Mouse (Mus musculus): ENCODE measurements around the gene Nbl1. TPM values are rescaled to one million over a fixed set of nuclear protein-coding genes. Genes with fewer than 3 reads are reported as not detected.

Nbl1 gene
- total RNA-seq, 2 experiments from 2014 or later = 73.0 to 76.2 TPM

DNA sequence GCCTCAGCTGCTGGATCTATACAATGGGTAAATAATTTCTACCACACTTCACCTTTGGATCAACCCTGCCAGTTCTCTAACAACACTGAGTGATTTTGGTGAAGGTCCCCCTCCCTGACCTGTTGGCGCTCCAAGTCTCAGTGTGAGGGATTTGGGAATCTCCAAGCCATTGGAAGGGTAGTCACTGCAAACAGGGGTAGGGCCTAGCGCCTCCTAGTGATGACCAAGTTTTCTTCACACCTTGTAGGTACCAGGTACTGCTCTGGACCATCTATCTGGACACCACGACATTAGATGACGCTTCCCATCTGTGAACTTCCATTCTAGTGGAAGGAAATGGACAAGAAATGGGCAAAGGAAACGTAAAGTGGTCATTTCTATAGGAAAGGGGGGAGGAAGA, 16.9 kb downstream of the Nbl1 start:
- intact Hi-C loops (cut with DNase I) = loop anchor here (2.0 kb wide), 1 partner anchor 41 kb away; no protein-coding TSS in a partner anchor

DNA sequence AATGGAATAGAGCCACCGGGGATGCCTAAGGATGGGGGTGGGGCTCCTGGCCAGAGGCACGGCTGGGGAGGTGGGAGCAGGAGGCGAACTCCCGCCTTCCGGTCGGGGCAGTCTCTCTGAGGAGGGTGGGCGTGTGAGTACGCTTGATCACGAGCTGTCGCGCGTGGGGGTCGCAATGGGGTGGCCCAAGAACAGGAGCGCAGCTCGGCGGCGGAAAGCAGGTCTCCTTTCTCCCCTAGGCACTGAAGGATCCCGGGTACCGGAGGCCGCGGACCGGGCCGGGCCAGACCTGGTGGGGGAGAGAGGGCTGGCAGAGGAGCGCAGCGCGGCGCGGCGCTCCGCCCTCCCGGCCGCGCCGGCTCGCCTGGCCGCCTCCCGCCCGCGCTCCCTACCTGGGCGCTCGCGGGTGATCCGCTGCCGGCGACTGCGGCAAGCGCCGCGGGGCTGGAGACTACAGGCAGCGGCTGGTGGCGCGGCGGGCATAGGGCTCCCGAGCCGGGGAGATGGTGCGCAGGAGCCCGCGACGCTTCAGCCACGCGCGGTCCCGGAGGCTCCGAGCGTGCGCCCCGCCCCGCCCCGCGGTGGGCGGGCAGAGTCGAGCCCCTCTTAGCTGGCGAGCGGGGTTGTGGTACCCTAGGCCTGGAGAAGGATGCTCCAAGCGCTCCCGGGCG, 17.6 kb downstream of the Nbl1 start, which contains the start of gene Htr6:
Gene Htr6 (minus strand): TSS at position 530 of the 671 bp plus-strand sequence.
- intact Hi-C loops (cut with DNase I) = loop anchor here (2.0 kb wide), 1 partner anchor 40 kb away; no protein-coding TSS in a partner anchor
- peak; percentile 60 to 73 for DNase-seq (ENCODE audit: low spot score in 2 of 2)

More for the DNA sequence above, 16.9 kb downstream of the Nbl1 start:
- DNase-seq (ENCODE audit: low spot score in 2 of 2) = no peak

DNA sequence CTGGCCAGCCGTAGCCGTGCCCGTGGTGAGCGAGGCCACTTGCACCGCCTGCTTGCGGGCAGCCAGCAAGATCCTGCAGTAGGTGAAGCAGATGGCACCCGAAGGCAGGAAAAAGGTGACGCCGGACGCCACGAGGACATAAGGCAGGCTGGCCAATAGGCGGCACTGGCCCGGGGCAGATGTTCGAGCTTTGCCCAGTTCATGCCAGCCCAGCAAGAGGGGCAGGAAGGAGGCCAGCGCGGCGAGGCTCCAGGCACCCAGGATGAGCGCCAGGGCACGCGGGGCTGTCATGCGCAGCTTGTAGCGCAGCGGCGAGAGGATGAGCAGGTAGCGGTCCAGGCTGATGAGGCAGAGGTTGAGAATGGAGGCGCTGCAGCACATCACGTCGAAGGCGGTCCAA, 18.7 kb downstream of the Nbl1 start:
- intact Hi-C loops (cut with DNase I) = loop anchor here (2.0 kb wide), 1 partner anchor 39 kb away; no protein-coding TSS in a partner anchor
- no peak for DNase-seq (ENCODE audit: low spot score in 2 of 2)

DNA sequence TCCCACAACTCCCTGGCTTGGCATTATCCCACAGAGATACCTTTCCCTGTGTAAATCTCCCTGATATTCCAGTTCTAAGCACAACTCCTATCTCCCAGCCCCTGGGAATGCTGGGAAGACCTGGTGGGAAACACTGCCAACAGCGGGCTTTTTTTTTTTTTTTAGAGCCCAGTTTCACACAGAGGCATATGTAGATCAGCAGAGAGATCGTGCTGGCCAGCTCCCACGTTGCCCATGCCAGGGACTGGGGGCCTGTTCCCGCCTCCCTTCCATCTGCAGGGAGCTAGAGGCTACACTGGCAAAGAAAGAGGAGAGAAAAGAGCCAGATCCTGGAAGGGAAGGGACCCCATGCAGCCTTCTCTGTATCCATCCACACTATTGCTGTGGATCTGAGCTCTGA, 24.5 kb downstream of the Nbl1 start:
- peak; percentile 72 to 85 for DNase-seq (ENCODE audit: low spot score in 2 of 2)
- intact Hi-C loops (cut with DNase I) = no loop called here

DNA sequence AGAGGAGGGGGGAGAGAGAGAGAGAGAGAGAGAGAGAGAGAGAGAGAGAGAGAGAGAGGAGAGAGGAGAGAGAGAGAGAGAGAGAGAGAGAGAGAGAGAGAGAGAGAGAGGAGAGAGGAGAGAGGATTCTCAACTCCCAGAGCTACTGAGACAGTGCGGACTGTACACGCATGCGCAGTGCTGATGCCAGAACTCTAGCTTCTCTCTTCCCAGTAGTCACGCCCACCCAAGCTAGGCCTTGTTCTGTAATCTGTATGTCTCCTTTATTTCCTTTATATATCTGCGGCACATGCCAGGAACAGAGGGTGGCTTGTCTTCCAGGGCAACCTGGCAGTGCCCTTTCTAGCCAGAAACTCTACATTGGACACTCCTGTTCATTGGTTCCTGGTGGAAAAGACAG, 28.0 kb downstream of the Nbl1 start:
- intact Hi-C loops (cut with DNase I) = no loop called here
- no peak for DNase-seq (ENCODE audit: low spot score in 2 of 2)

DNA sequence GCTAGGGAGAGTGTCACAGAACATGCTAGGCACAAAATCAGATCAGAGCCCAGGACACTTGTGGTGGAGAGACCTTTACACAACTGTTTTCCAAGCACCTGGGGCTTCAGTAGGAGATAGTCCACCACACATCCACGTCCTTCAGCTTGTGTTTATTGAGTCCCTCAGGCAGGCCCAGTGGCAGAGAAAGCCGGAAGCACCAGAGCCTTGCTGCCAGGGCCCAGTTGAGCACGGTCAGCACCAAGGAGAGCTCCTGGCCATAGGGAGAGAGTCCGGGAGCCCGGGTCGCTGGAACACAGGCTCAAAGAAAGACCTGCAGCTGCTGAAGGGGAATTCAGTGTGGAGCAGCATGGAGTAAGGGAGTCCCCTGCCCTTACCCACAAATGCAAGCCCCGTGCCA, 33.2 kb downstream of the Nbl1 start:
- DNase-seq (ENCODE audit: low spot score in 2 of 2) = no peak
- intact Hi-C loops (cut with DNase I) = no loop called here

DNA sequence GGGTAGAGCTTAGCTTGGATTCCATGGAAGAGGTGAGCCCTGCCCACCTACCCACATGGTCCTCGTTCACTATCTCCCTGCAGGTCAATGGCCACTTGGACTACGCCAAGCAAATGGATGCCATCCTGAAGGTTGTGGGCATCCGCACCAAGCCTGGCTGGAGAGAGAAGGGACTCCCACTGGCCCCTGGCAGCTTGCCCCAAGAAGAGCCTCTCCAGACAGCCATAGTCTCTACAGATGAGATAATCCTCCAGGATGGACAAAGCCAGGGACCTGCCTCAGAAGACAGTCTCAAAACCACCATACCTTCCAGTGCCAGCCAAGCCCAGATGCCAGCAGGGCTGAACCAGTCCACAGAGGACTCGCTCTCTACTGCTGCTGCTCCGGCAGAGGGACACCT, 34.8 kb downstream of the Nbl1 start:
- intact Hi-C loops (cut with DNase I) = no loop called here
- DNase-seq (ENCODE audit: low spot score in 2 of 2) = no peak

DNA sequence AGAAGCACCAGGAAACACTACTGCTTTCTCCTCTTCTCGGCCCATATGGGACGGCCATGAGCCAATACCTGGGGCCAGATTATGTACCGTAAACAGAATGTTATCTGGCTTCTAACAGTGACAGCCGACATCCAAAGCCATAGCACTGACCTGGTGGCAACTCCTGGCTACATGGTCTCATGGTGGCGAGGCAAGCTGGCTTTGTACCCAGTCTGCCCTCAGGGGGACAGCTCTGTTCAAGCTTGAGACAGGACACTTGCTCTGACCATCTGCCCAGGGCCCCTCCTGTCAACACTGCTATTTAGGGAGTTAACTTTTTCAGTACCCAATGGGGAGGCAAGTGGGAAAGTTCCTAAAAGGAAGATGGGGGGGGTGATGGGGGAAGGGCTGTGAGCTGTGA, 35.5 kb downstream of the Nbl1 start:
- DNase-seq (ENCODE audit: low spot score in 2 of 2) = no peak
- intact Hi-C loops (cut with DNase I) = no loop called here

DNA sequence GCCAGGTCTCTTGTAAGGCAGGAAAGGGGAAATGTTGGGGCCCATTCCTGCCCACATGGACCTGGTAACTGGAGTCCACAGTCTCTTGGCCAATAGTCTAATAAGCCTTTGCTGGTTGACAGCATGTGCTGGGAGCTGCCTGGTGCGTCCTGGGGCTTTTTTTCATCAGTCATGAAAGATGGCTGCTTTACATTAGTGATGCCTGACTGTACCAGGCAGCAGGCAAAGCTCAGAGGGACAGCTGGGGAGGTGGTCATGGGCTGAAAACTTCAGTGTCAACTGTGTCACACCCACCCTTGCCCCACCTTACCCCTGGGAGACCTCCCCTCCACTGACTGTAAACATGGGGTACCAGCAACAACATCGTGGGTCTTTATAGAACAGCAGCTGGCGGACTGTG, 37.0 kb downstream of the Nbl1 start:
- intact Hi-C loops (cut with DNase I) = no loop called here
- DNase-seq (ENCODE audit: low spot score in 2 of 2) = no peak

DNA sequence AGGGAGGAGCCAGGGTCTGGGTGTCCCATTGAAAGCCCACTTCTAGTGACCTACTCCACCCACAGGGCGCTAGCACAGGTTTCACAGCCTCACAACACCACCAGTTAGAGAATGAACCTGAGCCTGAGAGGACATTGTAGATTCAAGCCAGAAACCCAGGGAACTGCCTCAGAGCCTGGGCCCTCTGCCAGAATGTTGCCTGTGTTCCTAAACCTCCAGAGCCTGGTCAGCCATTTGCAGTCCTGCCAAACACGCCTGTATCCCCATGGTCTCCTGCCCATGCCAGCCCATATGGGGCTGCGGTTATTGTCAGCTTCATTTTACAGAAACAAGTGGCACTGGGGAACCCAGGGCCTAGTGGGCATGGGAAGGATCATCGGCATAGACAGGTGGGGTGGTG, 37.5 kb downstream of the Nbl1 start:
- DNase-seq (ENCODE audit: low spot score in 2 of 2) = no peak

DNA sequence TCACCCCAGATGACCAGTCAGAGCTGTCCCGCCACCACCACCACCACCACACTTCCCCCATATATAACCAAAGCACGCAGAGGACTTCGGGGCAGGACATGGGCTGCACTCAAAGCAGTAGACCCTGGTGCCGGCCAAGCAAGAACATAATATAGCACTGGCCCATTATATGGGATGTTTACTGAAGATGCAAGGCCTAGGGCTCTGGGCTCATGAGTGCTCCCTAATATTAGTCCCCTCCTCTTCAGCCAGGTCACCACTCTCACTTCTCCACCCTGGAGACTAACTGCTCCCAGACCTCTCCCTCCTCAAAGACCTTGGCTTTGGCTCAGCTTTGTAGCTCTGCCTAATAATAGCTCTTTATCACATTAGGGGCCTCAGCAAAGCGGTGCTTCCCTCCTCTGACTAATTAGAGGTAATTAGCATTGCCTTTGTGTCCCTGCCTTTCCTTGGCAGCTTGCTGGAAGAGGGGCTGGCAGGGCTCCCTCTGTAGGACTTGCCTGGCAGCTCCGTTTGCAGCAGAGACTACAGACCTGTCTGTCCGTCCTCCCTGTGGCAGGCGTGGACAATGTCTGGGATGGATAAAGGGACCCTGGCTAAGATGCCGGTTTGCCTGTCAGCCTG, 38.4 kb downstream of the Nbl1 start:
- intact Hi-C loops (cut with DNase I) = no loop called here
- no peak for DNase-seq (ENCODE audit: low spot score in 2 of 2)

More for the DNA sequence above, 37.5 kb downstream of the Nbl1 start:
- intact Hi-C loops (cut with DNase I) = no loop called here

DNA sequence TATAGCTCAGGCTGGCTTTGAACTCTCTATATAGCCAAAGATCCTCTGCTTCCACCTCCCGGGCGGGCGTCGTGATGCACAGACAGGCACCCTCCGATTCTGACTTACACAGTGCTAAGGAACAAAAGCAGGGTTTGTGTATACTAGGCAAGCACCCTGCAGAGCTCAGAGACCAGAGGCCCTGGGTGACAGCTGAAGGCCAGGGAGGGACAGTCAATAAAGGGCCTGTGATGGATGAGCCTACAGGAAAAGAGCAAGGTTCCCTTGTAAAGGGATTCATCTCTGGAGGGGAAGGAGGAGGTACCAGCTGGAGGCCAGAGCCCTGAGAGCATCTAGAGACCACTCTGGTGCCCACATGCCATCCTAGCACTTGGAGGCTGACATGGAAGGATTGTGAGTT, 39.4 kb downstream of the Nbl1 start:
- DNase-seq (ENCODE audit: low spot score in 2 of 2) = no peak
- intact Hi-C loops (cut with DNase I) = no loop called here

DNA sequence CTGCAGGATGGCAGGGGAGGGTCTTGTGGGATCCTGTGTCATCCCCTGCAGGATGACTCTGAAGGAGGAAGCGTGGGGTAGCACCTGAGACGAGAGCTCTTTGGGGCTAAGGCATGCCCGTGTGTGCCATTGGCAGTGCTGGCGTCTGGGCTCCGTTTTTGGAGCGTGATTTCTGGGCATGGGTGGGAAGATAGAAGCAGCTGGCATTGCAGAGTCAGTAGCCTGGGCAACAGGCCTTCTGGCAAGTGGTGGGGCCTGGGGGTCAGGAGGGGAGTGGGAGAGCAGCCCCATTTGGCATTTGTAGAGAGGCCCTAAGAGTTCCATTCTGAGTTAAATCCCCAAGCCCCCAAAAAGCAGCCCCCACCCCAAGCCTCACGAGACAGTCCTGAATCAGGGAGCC, 40.0 kb downstream of the Nbl1 start:
- no peak for DNase-seq (ENCODE audit: low spot score in 2 of 2)
- intact Hi-C loops (cut with DNase I) = no loop called here

DNA sequence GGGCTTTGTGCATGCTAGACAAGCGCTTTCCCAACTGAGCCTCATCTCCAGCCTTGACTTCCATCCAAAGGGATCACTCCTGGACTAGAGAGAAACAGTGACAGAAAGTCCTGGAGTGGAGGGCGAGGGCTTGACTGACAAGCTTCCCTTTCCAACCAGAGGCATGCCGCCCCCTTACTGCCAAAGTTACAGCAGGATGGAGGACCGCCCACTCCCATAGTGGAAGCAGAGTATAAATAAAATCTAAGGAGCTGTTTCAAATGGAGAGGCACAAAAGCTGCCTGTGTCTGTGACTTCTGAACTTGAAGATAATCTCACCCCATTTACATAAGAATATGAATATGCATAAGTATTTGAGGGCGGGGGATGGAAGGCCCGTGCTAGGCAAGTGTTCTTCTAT, 44.3 kb downstream of the Nbl1 start:
- DNase-seq (ENCODE audit: low spot score in 2 of 2) = peak in 1 of 2 experiments; percentile 47
- intact Hi-C loops (cut with DNase I) = no loop called here

DNA sequence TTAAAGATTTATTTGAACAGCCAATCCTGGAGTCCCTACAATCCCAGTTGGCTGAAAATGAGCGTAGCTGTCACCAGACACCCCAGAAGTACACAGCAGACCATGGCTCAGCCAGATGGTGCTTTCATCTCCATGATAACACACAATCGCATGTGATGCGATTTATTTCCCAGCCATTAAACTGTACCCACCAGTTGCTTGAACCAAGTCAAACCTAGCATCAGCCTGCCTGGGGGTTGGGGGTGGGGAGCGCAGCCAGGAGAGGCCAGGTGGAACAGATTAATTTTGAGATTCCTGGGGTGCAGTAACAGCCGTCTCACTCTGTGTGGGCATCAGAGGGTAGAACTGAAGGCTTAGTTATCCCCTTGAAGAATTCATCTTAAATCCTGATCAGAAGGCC, 46.4 kb downstream of the Nbl1 start:
- DNase-seq (ENCODE audit: low spot score in 2 of 2) = no peak
- intact Hi-C loops (cut with DNase I) = no loop called here

DNA sequence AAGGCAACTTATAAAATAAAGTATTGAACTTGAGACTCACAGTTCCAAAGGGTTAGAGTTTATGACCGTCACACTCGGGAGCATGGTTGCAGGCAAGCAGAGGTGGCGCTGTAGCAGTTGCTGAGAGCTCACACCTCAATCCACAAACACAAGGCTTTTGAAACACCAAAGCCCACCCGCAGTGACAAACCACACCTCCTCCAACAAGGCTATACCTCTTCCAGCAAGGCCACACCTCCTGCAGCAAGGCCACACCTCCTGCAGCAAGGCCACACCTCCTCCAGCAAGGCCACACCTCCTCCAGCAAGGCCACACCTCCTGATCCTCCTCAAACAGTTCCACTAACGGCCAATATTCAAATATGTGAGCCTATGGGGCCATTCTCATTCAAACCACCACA, 48.2 kb downstream of the Nbl1 start:
- DNase-seq (ENCODE audit: low spot score in 2 of 2) = no peak
- intact Hi-C loops (cut with DNase I) = no loop called here

DNA sequence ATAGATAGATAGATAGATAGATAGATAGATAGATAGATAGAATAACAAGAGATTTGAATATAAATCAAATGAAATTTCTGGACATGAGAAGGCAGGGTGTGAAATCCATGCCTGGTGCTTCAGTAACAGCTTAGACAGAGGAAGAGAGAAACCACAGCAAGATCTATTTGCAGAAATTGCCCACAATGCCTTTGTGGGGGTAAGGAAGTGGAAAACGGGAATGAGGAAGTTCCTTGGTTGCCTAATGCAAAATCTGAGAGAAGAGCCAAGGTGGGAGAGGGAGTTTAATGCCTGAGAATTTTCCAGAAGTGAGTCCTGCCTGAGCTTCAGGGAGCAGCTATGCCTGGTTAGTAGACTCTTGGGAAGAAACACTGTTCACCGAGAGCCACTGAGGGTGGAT, 49.2 kb downstream of the Nbl1 start:
- intact Hi-C loops (cut with DNase I) = no loop called here
- DNase-seq (ENCODE audit: low spot score in 2 of 2) = no peak

DNA sequence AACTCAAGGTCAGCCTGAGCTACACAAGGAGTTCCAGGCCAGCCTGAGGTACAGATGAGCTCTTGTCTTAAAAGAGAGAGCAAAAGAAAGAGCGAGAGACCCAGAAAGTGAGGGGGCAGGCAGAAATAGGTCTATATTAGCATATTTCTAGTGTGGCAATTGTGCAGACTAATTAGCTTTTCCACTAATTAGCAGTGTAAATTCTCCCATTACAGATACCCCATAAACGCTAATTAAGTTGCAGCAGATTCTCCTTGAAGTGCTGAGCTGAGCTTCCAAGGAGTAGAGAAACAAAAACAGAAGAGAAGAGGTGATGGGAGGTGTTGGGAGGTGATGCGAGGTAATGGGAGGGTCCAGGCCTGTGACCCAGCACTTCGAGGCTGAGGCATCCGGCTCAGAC, 50.2 kb downstream of the Nbl1 start:
- intact Hi-C loops (cut with DNase I) = no loop called here

DNA sequence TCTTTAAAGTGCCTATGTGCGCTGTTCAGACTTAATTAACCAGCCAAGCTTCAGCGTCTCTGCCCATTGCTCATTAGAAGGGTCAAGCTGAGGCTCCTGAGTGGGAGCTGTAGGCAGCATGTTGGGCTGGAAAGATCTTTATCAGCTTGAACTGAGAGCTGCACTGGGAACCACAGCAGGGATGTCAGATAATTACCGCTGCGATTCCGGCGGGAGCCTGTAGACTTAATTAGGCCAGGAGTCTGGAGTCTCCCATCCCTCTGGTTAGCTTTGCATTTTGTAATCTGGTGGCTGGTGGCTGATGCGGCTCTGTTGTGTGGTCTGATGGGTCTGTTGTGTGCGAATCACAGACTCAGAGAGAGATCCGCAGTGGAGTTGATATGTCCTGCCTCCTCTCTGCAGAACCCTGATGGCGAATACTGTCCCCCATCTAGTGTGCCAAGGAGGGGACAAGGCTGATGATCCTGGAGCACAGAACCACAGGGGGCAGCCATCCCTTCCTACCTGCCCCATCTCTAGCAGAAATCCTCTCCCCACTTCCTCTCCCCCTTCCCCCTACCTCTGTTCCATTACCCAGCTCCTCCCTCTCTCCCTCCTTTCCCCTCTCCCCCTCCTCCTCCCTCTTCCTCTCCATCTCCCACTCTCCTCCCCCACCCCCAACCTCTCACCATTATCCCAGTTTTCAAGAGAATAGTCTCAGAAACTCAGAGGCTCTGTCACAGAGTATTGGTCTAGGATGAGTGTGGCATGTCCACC, 52.5 kb downstream of the Nbl1 start:
- no peak for DNase-seq (ENCODE audit: low spot score in 2 of 2)
- intact Hi-C loops (cut with DNase I) = no loop called here

More for the DNA sequence above, 50.2 kb downstream of the Nbl1 start:
- no peak for DNase-seq (ENCODE audit: low spot score in 2 of 2)

DNA sequence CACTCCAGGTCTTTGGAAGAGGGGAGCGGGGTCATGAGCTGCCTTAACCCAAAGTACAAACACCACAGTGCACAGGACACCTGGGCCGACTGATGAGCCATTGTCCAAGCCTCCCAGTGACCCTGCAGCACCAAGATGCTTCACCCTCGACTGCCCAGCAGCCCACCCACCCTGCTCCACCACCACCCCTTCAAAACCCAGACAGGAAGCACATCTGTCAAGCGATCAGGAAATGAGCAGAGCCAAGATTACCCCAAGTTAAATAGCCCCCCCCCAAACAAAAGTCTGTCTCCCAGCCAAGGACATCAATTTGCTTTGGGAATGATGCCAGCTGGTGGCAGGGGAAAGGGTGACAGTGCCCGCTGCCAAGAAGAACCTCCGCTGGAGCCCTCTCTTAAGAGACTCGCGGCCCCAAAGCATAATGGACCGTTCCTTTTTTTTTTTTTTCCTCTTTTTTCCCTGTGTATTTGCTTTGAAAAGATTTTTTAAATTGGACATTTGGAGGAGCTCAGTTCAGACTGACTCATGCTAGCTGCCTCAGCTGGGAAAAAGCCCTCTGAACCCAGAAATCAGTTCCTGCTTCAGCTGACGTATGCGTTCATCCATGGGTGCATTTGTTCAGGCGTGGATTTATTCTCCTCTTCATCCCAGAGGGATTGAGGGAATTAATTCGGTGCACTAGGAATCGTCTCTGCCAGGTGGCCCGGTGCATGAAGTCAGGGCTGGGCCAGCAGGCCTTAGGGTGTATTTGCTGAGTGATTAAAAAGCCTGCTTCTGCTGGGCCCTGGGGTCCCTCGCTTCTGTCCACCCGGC, 54.8 kb downstream of the Nbl1 start:
- intact Hi-C loops (cut with DNase I) = no loop called here
- no peak for DNase-seq (ENCODE audit: low spot score in 2 of 2)

All from left cerebral cortex, postnatal 36 days (tissue).